8 mouse cellular contexts compared by ENCODE assay signal in genomic region chr2:11705201-11706025, GRCm38 (mm10). TPM values are rescaled to one million over a fixed set of nuclear protein-coding genes. Genes with fewer than 3 reads are reported as not detected.
A peak's percentile ranks its signal among the peaks of the same experiment; 100 is the strongest.
DNase-seq lines count a peak whose midpoint lies in the region; ATAC-seq and TF ChIP-seq lines count a peak whose summit lies in the region.

Gene Il15ra, plus strand, starts transcription at chr2:11705290.

- POLR2A ChIA-PET in Patski (lab: Charles Lee) = no interaction called here

- TF ChIP-seq CTCF in Patski (IDR thresholded peaks at IDR 0.05) = no peak

- H3K27ac ChIP-seq in hindbrain, embryonic 13.5 days = no peak within 1 kb of the TSS

- WGBS in hindbrain, embryonic 13.5 days = under 1% methylated on average over 37 of the region's 37 CpGs

- in situ Hi-C loops in Patski (cut with MboI; ENCODE audit: low pct_unique_long_range_greater_than_20kb) = no loop called here

- CTCF ChIA-PET in Patski (lab: Charles Lee) = interaction anchor here (1.5 kb wide), 1 partner anchor 18 kb away, joined by 3 read pairs; no protein-coding TSS in a partner anchor

- DNase-seq in Patski (ENCODE audit: low read depth, low spot score) = no peak
- DNase-seq in cerebellum, postnatal 36 days = peak; percentile 16 to 27
- DNase-seq in frontal cortex, postnatal 36 days (ENCODE audit: low spot score in 2 of 2) = peak; percentile 62 to 70
- peak; percentile 54 to 66 for DNase-seq in layer of hippocampus, postnatal 36 days
- peak; percentile 72 to 80 for DNase-seq in lung, postnatal 4 days
- peak; percentile 69 for DNase-seq in right cerebral cortex, adult 18-20 months
- peak; percentile 78 for DNase-seq in urinary bladder, postnatal 14 days (ENCODE audit: low spot score)

- H3K4me3 ChIP-seq in hindbrain, embryonic 13.5 days = peak within 1 kb of the TSS; percentile 50

- peaks cover 18% of the 10 kb centered on the region for H3K4me1 ChIP-seq in hindbrain, embryonic 13.5 days (replicated peaks)

- H3K27me3 ChIP-seq in Patski = peaks cover 16% of the 10 kb centered on the region
- peaks cover 44% of the 10 kb centered on the region for H3K27me3 ChIP-seq in hindbrain, embryonic 13.5 days

- peak; percentile 66 for ATAC-seq in Patski
- ATAC-seq in hindbrain, embryonic 13.5 days (ENCODE audit: low FRiP score) = peak; percentile 78

- no peaks in the 10 kb centered on the region for H3K9me3 ChIP-seq in hindbrain, embryonic 13.5 days

- peak within 1 kb of the TSS; percentile 97 for H3K4me2 ChIP-seq in hindbrain, embryonic 13.5 days

- no peaks in the 10 kb centered on the region for H3K36me3 ChIP-seq in hindbrain, embryonic 13.5 days

- peak within 1 kb of the TSS; percentile 72 for H3K9ac ChIP-seq in hindbrain, embryonic 13.5 days

RNA-seq across cellular contexts. Expression of gene Il15ra, which starts in this region (rescaled TPM):
- 0.91 TPM for polyA plus RNA-seq in Patski (2021)
- 0.75 and 0.82 TPM in 2 replicates for polyA plus RNA-seq in hindbrain, embryonic 13.5 days (2015; fragmentation: Nextera tagmentation; extraction: Ambion mirVana)
- total RNA-seq in layer of hippocampus, postnatal 36 days (2021) = 1 to 10 TPM; 5.3 to 8.4 TPM

Comparison
In these comparisons a context has a peak if more than half of its experiments do, and no peak if none do; other contexts are left out.
1. Peak in ATAC-seq in Patski; RNA of the gene not detected or under 1 TPM.
2. Peak in ATAC-seq, H3K4me3 ChIP-seq, H3K9ac ChIP-seq and H3K4me2 ChIP-seq in hindbrain, embryonic 13.5 days; RNA of the gene not detected or under 1 TPM.